Mouse (Mus musculus) intestine, embryonic 14.5 days (tissue): ENCODE results near the gene Rpa2. TPM values are rescaled to one million over a fixed set of nuclear protein-coding genes. Genes with fewer than 3 reads are reported as not detected.
"Not testable (repeated sequence)": the region's sequence is repeated elsewhere in the genome, so short reads cannot be mapped to it uniquely, and the experiment has no call there.

Experiments
- ATAC-seq: fragments of 200-750 bp; cut with Nextera tagmentation; replicated peaks from 2 replicates; pipeline ENCODE4 v1.8.0; 2017; ENCODE audit warnings: low read depth, moderate number of reproducible peaks, moderate TSS enrichment, moderate library complexity; ENCODE audit not compliant: low FRiP score, low TSS enrichment
- DNase-seq: peaks from one replicate; pipeline ENCODE4 v3.0.0-alpha.2; 2018; ENCODE audit warnings: low spot score
- H3K27ac ChIP-seq: fragments of 300-500 bp; sonication (generic); 2 replicates; pipeline ENCODE4 v1.5.1; 2014; ENCODE audit warnings: low read depth, mild to moderate bottlenecking, control low read depth
- H3K27me3 ChIP-seq: fragments of 300-500 bp; sonication (generic); replicated peaks from 2 replicates; pipeline ENCODE4 v1.6.1; 2014; ENCODE audit warnings: low read length, control low read depth; ENCODE audit not compliant: control insufficient read depth, insufficient read depth
- H3K36me3 ChIP-seq: fragments of 300-500 bp; sonication (generic); 2 replicates; pipeline ENCODE4 v1.6.1; 2014; ENCODE audit warnings: low read length, control low read depth; ENCODE audit not compliant: control insufficient read depth, insufficient read depth
- H3K4me1 ChIP-seq: fragments of 300-500 bp; sonication (generic); replicated peaks from 2 replicates; pipeline ENCODE4 v1.6.1; 2014; ENCODE audit warnings: low read length, control low read depth, mixed read lengths; ENCODE audit not compliant: control insufficient read depth, insufficient read depth
- H3K4me2 ChIP-seq: fragments of 300-500 bp; sonication (generic); 2 replicates; pipeline ENCODE4 v1.6.1; 2014; ENCODE audit warnings: low read length
- H3K4me3 ChIP-seq: fragments of 300-500 bp; sonication (generic); 2 replicates; pipeline ENCODE4 v1.5.1; 2014; ENCODE audit warnings: low read depth, low read length, control low read depth, mixed read lengths
- H3K9ac ChIP-seq: fragments of 300-500 bp; sonication (generic); 2 replicates; pipeline ENCODE4 v1.6.1; 2014; ENCODE audit warnings: mild to moderate bottlenecking, low read length
- H3K9me3 ChIP-seq: fragments of 300-500 bp; sonication (generic); 2 replicates; pipeline ENCODE4 v1.6.1; 2016; ENCODE audit warnings: low read length, control low read depth; ENCODE audit not compliant: control insufficient read depth
- WGBS: fragments of 180-500 bp; shearing (Covaris S2); extraction: QIAGEN DNeasy Blood & Tissue Kit; methylation state at CpG from one replicate; pipeline ENCODE4 v1.1.7; 2014; 5-methylcytosine and 5-hydroxymethylcytosine counted together
- polyA plus RNA-seq: library from polyadenylated mRNA; unstranded; fragments of >200 nt; fragmentation: Nextera tagmentation; extraction: Ambion mirVana; gene quantifications from 2 replicates; pipeline ENCODE4 v1.2.1, GENCODE M21; 2014

Gene Rpa2
- polyA plus RNA-seq, 1 experiment from 2014 or later: 108 TPM

- Histone ChIP-seq H3K9ac (peak within 1 kb of the TSS; percentile 38), H3K4me3 (peak within 1 kb of the TSS; percentile 38), H3K4me2 (peak within 1 kb of the TSS; percentile 87), H3K27me3 (peaks cover 4% of the 10 kb centered on the region; the same call in 1 of the 2 replicates), H3K9me3 (no peaks in the 10 kb centered on the region), H3K36me3 (no peaks in the 10 kb centered on the region), H3K4me1 (no peaks in the 10 kb centered on the region), H3K27ac (no peak within 1 kb of the TSS)
- ATAC-seq (peak; percentile 71), DNase-seq (peak; percentile 79)
- WGBS: 2% methylated on average over 22 of the region's 22 CpGs
These were observed 11.2 kb upstream of the Rpa2 start, which contains the start of gene Smpdl3b for GRCm38 (mm10) chr4:132756974-132757373. Gene Smpdl3b (minus strand): TSS chr4:132757252.

DNA sequence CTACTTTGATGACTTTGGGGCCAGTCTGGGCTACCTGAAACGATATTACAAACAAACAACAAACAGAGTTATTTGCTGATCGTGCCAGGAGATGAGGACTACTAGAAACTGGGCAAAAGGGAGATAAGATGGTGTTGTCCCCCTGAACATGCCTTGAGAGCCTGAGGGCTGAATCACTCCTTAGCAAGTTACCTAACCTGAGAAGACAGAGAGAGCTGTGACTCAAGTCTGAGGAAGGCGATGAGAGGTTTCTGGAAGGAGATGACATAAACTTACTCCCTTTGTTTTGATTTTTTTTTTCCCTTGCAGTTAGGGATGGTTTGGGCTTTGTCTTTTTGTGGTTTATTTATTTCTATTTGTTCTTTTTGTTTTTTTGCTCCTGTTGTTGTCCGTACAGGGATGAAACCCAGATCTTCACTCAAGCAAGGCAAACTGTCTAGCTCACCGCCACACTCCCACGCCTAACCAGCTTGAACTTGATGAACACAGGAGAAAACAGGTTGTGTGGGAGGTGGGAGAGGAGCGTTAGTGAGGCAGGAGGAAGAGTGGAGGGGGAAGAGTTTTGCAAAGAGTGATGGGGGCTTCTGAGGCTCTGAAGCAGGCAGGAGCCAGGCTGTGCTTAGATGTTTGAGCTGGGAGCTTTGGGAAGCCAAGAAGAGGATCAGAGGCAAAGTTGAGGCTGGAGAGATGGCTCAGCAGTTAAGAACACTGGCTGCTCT lies 10.3 kb upstream of the Rpa2 start:
- Histone ChIP-seq H3K4me1 (no peaks in the 10 kb centered on the region), H3K4me2 (no peak overlapping the region), H3K9me3 (no peaks in the 10 kb centered on the region), H3K36me3 (no peaks in the 10 kb centered on the region), H3K9ac (no peak overlapping the region), H3K27ac (no peak overlapping the region), H3K27me3 (peaks cover 4% of the 10 kb centered on the region; the same call in 1 of the 2 replicates), H3K4me3 (no peak overlapping the region)
- ATAC-seq (no peak), DNase-seq (no peak)
- 72% methylated on average over 7 of the region's 7 CpGs for WGBS

- WGBS: 49% methylated on average over 3 of the region's 3 CpGs
- ATAC-seq: no peak
- H3K36me3 ChIP-seq: no peaks in the 10 kb centered on the region
- H3K4me1 ChIP-seq: no peaks in the 10 kb centered on the region
- DNase-seq: no peak
- no peak overlapping the region for H3K4me2 ChIP-seq
- H3K4me3 ChIP-seq: no peak overlapping the region
- no peaks in the 10 kb centered on the region for H3K9me3 ChIP-seq
- H3K27ac ChIP-seq: no peak overlapping the region
- H3K9ac ChIP-seq: no peak overlapping the region
- peaks cover 4% of the 10 kb centered on the region; the same call in 1 of the 2 replicates for H3K27me3 ChIP-seq
These were observed 7.8 kb upstream of the Rpa2 start for GRCm38 (mm10) chr4:132760296-132760695.

DNA sequence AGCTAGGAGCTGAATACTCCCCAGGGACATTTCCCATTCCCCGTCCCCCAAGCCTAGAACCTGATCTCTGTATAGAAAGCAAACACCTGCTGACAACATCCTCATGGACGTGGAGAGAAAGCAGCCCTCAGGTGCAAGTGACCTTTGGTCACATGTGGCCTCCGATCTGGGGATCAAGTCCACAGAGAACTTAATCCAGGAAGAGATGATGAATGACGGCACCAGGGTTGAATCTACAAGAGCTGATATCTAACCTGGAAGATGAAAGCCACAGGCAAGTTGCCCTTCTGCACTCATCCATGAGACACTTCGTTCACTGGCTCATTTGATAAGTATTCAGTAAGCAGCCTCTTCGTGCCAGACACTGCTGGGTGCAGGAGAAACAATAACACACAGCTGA lies 5.5 kb upstream of the Rpa2 start:
- WGBS: 64% methylated on average over 6 of the region's 6 CpGs
- Histone ChIP-seq H3K4me3 (no peak overlapping the region), H3K9me3 (no peaks in the 10 kb centered on the region), H3K9ac (no peak overlapping the region), H3K27me3 (0 out of 2 replicates have a peak, but pooled peaks cover 4% of the 10 kb centered on the region), H3K4me1 (no peaks in the 10 kb centered on the region), H3K36me3 (no peaks in the 10 kb centered on the region), H3K4me2 (no peak overlapping the region), H3K27ac (no peak overlapping the region)
- ATAC-seq (no peak), DNase-seq (no peak)

DNA sequence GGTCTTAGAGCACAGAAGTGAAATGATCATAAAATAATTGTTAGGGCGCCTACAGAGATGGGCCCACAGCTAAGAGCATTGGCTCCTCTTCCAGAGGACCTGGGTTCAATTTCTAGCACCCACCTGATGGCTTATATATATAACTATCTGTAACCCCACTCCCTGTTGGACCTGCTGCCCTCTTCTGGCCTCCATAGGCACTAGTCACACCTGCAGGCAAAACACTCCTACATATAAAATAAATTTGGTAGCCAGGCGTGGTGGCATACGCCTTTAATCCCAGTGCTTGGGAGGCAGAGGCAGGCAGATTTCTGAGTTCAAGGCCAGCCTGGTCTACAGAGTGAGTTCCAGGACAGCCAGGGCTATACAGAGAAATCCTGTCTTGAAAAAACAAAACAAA lies 5.0 kb upstream of the Rpa2 start:
- not testable (repeated sequence) for DNase-seq, ATAC-seq, H3K4me1 ChIP-seq, H3K36me3 ChIP-seq, H3K4me2 ChIP-seq, H3K27me3 ChIP-seq, H3K9me3 ChIP-seq, H3K9ac ChIP-seq, H3K4me3 ChIP-seq, H3K27ac ChIP-seq
- WGBS: 85% methylated on average over 3 of the region's 3 CpGs

- Histone ChIP-seq H3K4me1 (no peaks in the 10 kb centered on the region; the same call in 1 of the 2 replicates), H3K9ac (no peak overlapping the region), H3K4me3 (no peak overlapping the region), H3K27me3 (no peaks in the 10 kb centered on the region), H3K36me3 (peaks cover 67% of the 10 kb centered on the region), H3K27ac (no peak overlapping the region), H3K9me3 (no peaks in the 10 kb centered on the region), H3K4me2 (no peak overlapping the region)
- 90% methylated on average over 9 of the region's 9 CpGs for WGBS
- DNase-seq (no peak), ATAC-seq (no peak)
These were observed 3.6 kb downstream of the Rpa2 start for GRCm38 (mm10) chr4:132771776-132772175.

DNA sequence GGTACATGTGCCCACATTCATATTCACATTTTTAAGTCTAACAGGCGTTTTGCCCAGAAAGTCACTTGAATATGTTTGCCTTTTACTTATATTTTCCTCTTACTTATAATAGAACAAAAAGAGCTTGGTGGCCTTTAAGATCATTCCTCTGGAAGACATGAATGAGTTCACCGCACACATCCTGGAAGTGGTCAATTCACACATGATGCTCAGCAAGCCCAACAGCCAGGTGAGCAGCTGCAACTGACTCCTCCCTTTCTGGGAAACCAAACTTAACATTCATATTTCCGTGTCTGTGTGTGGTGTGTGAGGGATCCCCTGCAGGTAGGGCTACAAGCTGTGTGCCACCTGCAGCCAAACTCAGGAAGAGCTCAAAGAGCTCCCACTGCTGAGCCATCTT lies 6.8 kb downstream of the Rpa2 start:
- 81% methylated on average over 3 of the region's 3 CpGs for WGBS
- no peak for ATAC-seq
- no peaks in the 10 kb centered on the region for H3K4me1 ChIP-seq
- no peak for DNase-seq
- no peak overlapping the region for H3K27ac ChIP-seq
- no peak overlapping the region for H3K9ac ChIP-seq
- no peak overlapping the region for H3K4me2 ChIP-seq
- no peak overlapping the region for H3K4me3 ChIP-seq
- no peaks in the 10 kb centered on the region for H3K9me3 ChIP-seq
- H3K36me3 ChIP-seq: peaks cover 95% of the 10 kb centered on the region
- H3K27me3 ChIP-seq: no peaks in the 10 kb centered on the region

DNA sequence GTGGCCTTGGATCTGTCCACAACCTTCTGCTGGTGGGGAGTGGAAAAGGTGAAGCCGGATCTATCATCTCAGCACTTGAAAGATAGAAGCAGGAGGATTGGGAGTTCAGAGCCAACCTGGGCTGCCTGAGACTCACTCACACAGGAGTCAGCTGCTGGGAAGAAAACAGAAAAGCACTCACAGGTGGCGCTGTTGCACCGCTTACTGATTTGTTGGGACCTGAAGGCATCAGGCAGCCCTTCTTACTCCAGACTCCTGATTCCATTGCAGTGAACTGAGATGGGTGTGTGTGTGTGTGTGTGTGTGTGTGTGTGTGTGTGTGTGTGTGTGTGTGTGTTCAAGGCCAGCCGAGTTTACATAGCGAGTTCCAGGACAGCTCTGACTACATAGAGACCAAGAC lies 8.6 kb downstream of the Rpa2 start:
- ATAC-seq (no peak), DNase-seq (peak; percentile 83)
- 84% methylated on average over 5 of the region's 5 CpGs for WGBS
- H3K36me3 ChIP-seq: peaks cover 78% of the 10 kb centered on the region
- H3K27me3 ChIP-seq: no peaks in the 10 kb centered on the region
- no peak overlapping the region for H3K4me2 ChIP-seq
- H3K9me3 ChIP-seq: no peaks in the 10 kb centered on the region
- H3K4me3 ChIP-seq: no peak overlapping the region
- H3K4me1 ChIP-seq: no peaks in the 10 kb centered on the region
- no peak overlapping the region for H3K9ac ChIP-seq
- H3K27ac ChIP-seq: no peak overlapping the region
